Mouse (Mus musculus) intestine, embryonic 14.5 days (tissue): ENCODE measurements around the gene Mybpc2. TPM values are rescaled to one million over a fixed set of nuclear protein-coding genes. Genes with fewer than 3 reads are reported as not detected.

ENCODE experiments used
- ATAC-seq: fragments of 200-750 bp; cut with Nextera tagmentation; replicated peaks from 2 replicates; pipeline ENCODE4 v1.8.0; 2017; ENCODE audit warnings: low read depth, moderate number of reproducible peaks, moderate TSS enrichment, moderate library complexity; ENCODE audit not compliant: low FRiP score, low TSS enrichment
- DNase-seq: peaks from one replicate; pipeline ENCODE4 v3.0.0-alpha.2; 2018; ENCODE audit warnings: low spot score
- H3K27ac ChIP-seq: fragments of 300-500 bp; sonication (generic); 2 replicates; pipeline ENCODE4 v1.5.1; 2014; ENCODE audit warnings: low read depth, mild to moderate bottlenecking, control low read depth
- H3K27me3 ChIP-seq: fragments of 300-500 bp; sonication (generic); replicated peaks from 2 replicates; pipeline ENCODE4 v1.6.1; 2014; ENCODE audit warnings: low read length, control low read depth; ENCODE audit not compliant: control insufficient read depth, insufficient read depth
- H3K36me3 ChIP-seq: fragments of 300-500 bp; sonication (generic); 2 replicates; pipeline ENCODE4 v1.6.1; 2014; ENCODE audit warnings: low read length, control low read depth; ENCODE audit not compliant: control insufficient read depth, insufficient read depth
- H3K4me1 ChIP-seq: fragments of 300-500 bp; sonication (generic); replicated peaks from 2 replicates; pipeline ENCODE4 v1.6.1; 2014; ENCODE audit warnings: low read length, control low read depth, mixed read lengths; ENCODE audit not compliant: control insufficient read depth, insufficient read depth
- H3K4me2 ChIP-seq: fragments of 300-500 bp; sonication (generic); 2 replicates; pipeline ENCODE4 v1.6.1; 2014; ENCODE audit warnings: low read length
- H3K4me3 ChIP-seq: fragments of 300-500 bp; sonication (generic); 2 replicates; pipeline ENCODE4 v1.5.1; 2014; ENCODE audit warnings: low read depth, low read length, control low read depth, mixed read lengths
- H3K9ac ChIP-seq: fragments of 300-500 bp; sonication (generic); 2 replicates; pipeline ENCODE4 v1.6.1; 2014; ENCODE audit warnings: mild to moderate bottlenecking, low read length
- H3K9me3 ChIP-seq: fragments of 300-500 bp; sonication (generic); 2 replicates; pipeline ENCODE4 v1.6.1; 2016; ENCODE audit warnings: low read length, control low read depth; ENCODE audit not compliant: control insufficient read depth
- WGBS: fragments of 180-500 bp; shearing (Covaris S2); extraction: QIAGEN DNeasy Blood & Tissue Kit; methylation state at CpG from one replicate; pipeline ENCODE4 v1.1.7; 2014; 5-methylcytosine and 5-hydroxymethylcytosine counted together
- polyA plus RNA-seq: library from polyadenylated mRNA; unstranded; fragments of >200 nt; fragmentation: Nextera tagmentation; extraction: Ambion mirVana; gene quantifications from 2 replicates; pipeline ENCODE4 v1.2.1, GENCODE M21; 2014

The Mybpc2 gene
- polyA plus RNA-seq, 1 experiment from 2014 or later: 0.32 TPM

DNA sequence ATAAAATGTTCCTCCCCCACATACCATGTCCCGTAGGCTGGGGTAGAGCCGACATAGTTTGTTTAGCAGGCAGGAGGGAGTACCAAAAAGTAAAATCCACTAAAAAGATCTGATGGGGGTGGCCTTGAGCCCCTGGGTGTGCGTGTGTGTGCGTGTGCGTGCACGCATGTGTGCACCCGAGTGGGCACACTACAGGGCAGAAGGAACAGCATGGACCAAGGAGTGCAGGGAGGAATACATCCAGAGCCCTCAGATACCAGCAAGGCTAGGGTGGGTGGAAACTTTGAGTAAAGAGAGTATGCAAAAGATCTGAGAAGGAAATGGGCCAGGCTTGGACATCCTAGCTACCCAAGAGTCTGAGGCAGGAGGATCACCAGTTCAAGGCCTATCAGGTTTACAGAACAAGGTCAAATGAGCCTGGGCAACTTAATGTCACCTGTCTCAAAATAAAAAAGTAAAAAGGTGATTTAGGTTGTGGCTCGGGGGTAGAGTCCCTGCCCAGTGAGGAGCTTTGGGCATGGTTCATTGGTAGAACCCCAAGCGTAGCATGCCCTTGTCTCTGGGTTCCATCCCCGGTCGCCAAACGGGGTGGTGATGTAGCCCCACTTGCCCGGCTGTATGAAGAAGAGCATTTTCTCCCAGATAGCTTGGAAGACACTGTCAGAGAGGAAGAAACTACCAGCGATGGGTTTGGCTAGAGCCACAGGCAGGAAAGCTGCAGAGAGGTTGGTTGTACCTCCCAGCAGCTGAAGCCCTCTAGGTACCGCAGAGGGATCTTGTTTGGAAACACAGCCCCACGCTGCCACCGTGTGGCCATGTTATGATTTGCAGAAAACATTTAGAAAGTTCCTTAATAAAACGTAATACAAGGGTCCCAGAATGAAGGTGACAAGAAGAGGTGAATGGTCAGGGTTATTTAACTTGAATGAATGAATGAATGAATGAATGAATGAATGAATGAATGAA is 36.3 kb upstream of the Mybpc2 start:
- DNase-seq: peak; percentile 87
- peak; percentile 49; the same call in 1 of the 2 replicates for ATAC-seq
- no peaks in the 10 kb centered on the region for H3K4me1 ChIP-seq
- no peak overlapping the region for H3K9ac ChIP-seq
- H3K27ac ChIP-seq: no peak overlapping the region
- no peaks in the 10 kb centered on the region for H3K9me3 ChIP-seq
- H3K4me3 ChIP-seq: no peak overlapping the region
- 52% methylated on average over 18 of the region's 18 CpGs for WGBS
- no peaks in the 10 kb centered on the region for H3K36me3 ChIP-seq
- H3K27me3 ChIP-seq: no peaks in the 10 kb centered on the region
- H3K4me2 ChIP-seq: no peak overlapping the region

- Histone ChIP-seq H3K4me1 (peaks cover 6% of the 10 kb centered on the region), H3K9me3 (no peaks in the 10 kb centered on the region), H3K4me3 (no peak overlapping the region), H3K36me3 (no peaks in the 10 kb centered on the region), H3K9ac (no peak overlapping the region), H3K27me3 (no peaks in the 10 kb centered on the region), H3K27ac (no peak overlapping the region), H3K4me2 (no peak overlapping the region)
- ATAC-seq (no peak), DNase-seq (no peak)
- 77% methylated on average over 2 of the region's 2 CpGs for WGBS
Observed at GRCm38 (mm10) chr7:44557629-44558028, 33.2 kb upstream of the Mybpc2 start.

DNA sequence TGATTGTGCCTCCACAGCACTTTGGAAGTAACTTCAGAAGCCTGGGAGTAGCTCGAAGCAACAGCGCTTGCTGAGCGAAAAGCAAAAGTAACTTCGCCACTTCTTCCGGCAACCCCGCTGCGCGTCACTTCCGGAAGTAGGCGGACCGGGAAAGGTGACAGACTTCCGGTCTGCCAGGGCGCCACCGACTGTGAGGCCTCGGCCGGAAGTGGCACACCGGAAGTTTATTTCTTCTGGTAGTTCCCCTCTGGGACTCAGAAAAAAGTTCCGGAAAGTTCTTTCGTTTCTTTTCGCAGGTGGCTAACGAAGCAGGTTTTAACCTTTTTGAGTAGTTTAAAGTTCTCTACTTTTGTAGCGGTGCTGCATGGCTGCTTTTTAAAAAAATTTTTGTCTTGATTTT is 29.4 kb upstream of the Mybpc2 start, which contains the start of gene Nr1h2:
TSS of gene Nr1h2 (minus strand) at position 126 of the 400 bp plus-strand sequence.
- peaks cover 30% of the 10 kb centered on the region for H3K36me3 ChIP-seq
- peaks cover 6% of the 10 kb centered on the region for H3K4me1 ChIP-seq
- peak within 1 kb of the TSS; percentile 98 for H3K27ac ChIP-seq
- peak within 1 kb of the TSS; percentile 74 for H3K9ac ChIP-seq
- 0% methylated on average over 22 of the region's 22 CpGs for WGBS
- H3K4me3 ChIP-seq: peak within 1 kb of the TSS; percentile 87
- DNase-seq (peak; percentile 96), ATAC-seq (peak; percentile 87)
- no peaks in the 10 kb centered on the region for H3K9me3 ChIP-seq
- H3K4me2 ChIP-seq: peak within 1 kb of the TSS; percentile 82
- H3K27me3 ChIP-seq: no peaks in the 10 kb centered on the region

DNA sequence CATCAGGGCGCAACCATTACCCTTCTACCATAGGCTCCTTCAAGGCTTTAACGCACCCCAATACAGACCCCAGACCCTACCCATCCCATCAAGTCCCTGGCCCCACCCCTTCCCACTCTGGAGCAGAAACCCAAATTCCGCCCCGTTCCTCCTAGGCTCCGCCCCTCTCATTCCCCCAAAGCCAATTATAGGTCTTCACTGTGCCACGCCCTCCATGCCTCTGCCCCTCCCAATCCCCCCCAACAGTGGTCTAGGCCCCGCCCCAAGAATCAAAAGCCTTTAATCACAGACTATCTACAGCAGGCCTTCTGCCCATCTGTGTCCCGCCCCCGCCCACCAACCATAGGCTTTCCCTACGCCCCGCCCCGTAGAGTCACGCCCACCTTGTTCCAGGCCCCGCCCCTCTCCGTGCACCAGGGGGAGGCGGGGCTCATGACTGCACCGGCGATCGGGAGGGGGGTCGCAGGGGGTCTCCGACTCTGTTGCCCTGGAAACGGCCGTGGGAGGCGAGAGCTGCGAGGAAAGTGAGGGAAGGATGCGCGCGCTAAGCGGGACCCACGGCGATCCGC is 28.8 kb upstream of the Mybpc2 start:
- Histone ChIP-seq H3K9me3 (no peaks in the 10 kb centered on the region), H3K27ac (peak overlapping the region; percentile 98), H3K4me2 (peak overlapping the region; percentile 82), H3K4me1 (peaks cover 6% of the 10 kb centered on the region), H3K27me3 (no peaks in the 10 kb centered on the region), H3K4me3 (peak overlapping the region; percentile 87), H3K9ac (peak overlapping the region; percentile 74), H3K36me3 (peaks cover 30% of the 10 kb centered on the region)
- WGBS: under 1% methylated on average over 31 of the region's 32 CpGs
- ATAC-seq: peak; percentile 72
- peak; percentile 94 for DNase-seq

DNA sequence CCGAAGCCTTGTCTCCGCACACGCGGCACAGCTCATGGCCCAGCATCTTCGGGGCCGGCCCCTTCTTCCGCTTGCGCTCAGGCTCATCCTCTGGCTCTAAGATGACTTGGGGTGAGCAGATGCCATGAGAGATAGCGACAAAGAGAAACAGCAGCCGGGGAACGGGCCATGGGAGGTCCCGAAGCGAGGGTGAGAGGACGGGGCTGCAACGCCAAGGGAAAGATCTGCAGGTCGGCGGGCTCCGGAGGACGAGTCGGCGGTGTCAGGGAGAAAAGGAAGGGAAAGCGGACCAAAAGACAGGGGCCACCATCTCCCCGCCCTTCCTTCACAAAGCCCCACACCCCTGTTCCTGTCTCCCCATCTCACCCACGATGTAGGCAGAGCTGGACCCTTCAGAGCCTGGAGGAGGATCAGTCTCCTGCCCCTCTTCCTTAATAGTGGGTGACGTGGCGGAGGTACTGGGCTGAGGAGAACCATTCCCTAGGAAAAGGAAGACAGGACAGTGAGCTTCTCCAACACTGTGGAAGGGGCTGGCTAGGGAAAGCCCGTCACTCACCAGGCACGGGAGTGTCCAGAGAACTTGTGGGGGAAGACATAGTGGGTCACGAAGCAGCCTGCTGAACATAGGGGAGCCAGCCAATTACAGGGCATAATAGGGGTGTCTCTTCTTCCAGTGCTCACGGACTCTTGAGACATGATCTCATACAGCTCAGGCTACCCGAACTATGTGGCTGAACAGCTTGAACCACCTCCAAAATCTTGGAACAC is 27.9 kb upstream of the Mybpc2 start:
- Histone ChIP-seq H3K4me3 (peak overlapping the region; percentile 87), H3K27ac (no peak overlapping the region)
- WGBS: 86% methylated on average over 31 of the region's 31 CpGs

DNA sequence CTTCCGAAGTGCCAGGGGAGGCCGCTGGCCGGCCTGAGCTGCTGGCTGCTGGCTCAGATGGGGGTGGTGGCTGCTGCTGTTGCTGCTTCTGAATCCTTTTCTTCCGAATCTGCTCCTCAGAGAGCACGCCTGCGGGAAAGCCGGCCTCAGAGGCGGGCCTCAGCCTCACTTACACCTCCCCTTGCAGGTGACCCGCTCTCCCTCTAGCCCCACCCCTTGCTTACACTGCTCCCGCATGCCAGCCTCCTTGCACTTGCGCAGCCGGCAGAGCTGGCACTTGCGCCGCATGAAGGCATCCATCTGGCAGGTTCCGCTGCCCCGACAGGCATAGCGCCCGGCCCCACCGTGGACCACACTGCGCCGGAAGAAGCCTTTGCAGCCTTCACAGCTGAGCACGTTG is 27.3 kb upstream of the Mybpc2 start:
- Histone ChIP-seq H3K36me3 (peaks cover 30% of the 10 kb centered on the region), H3K4me1 (peaks cover 18% of the 10 kb centered on the region), H3K4me3 (no peak overlapping the region), H3K9ac (no peak overlapping the region), H3K4me2 (no peak overlapping the region), H3K27me3 (no peaks in the 10 kb centered on the region), H3K27ac (no peak overlapping the region), H3K9me3 (no peaks in the 10 kb centered on the region)
- WGBS: 76% methylated on average over 22 of the region's 22 CpGs
- ATAC-seq: no peak
- DNase-seq: no peak

More for the DNA sequence above, 27.9 kb upstream of the Mybpc2 start:
- no peaks in the 10 kb centered on the region for H3K27me3 ChIP-seq
- no peaks in the 10 kb centered on the region for H3K9me3 ChIP-seq
- ATAC-seq (no peak), DNase-seq (no peak)
- peaks cover 30% of the 10 kb centered on the region for H3K36me3 ChIP-seq
- H3K4me1 ChIP-seq: peaks cover 14% of the 10 kb centered on the region
- no peak overlapping the region for H3K9ac ChIP-seq
- peak overlapping the region; percentile 82 for H3K4me2 ChIP-seq

GRCm38 (mm10) chr7:44551301-44551700 is 26.8 kb upstream of the Mybpc2 start:
- Histone ChIP-seq H3K27me3 (no peaks in the 10 kb centered on the region), H3K9me3 (no peaks in the 10 kb centered on the region), H3K4me1 (peaks cover 18% of the 10 kb centered on the region), H3K4me3 (no peak overlapping the region), H3K4me2 (no peak overlapping the region), H3K36me3 (peaks cover 30% of the 10 kb centered on the region), H3K9ac (no peak overlapping the region), H3K27ac (no peak overlapping the region)
- ATAC-seq (no peak), DNase-seq (no peak)
- 93% methylated on average over 21 of the region's 21 CpGs for WGBS

DNA sequence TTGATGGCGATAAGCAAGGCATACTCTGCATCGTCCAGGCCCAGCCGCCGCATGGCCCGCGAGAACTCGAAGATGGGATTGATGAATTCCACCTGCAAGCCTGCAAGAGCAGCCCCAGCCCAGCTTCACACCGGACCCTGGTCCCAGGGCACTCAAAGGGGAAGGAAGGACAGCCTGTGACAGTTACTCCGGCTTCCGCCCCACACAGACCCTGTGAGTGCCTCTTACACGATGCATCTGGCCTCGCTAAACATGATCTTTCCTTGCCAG is 25.9 kb upstream of the Mybpc2 start:
- peaks cover 30% of the 10 kb centered on the region for H3K36me3 ChIP-seq
- peaks cover 18% of the 10 kb centered on the region for H3K4me1 ChIP-seq
- DNase-seq: no peak
- H3K4me2 ChIP-seq: no peak overlapping the region
- no peaks in the 10 kb centered on the region for H3K27me3 ChIP-seq
- 93% methylated on average over 12 of the region's 12 CpGs for WGBS
- no peak overlapping the region for H3K4me3 ChIP-seq
- no peak overlapping the region for H3K27ac ChIP-seq
- no peaks in the 10 kb centered on the region for H3K9me3 ChIP-seq
- no peak for ATAC-seq
- no peak overlapping the region for H3K9ac ChIP-seq
